Mouse (Mus musculus) frontal cortex, postnatal 14 days (tissue): ENCODE data around the gene Gm6034.
A peak's percentile ranks its signal among the peaks of the same experiment; 100 is the strongest.
"Not testable (repeated sequence)": the region's sequence is repeated elsewhere in the genome, so short reads cannot be mapped to it uniquely, and the experiment has no call there.

Experiments used
- DNase-seq, 2 experiments: peaks; one replicate each; pipeline ENCODE4 v3.0.0; 2022; ENCODE audit warnings: low spot score in 2 of 2

Gene Gm6034

DNA sequence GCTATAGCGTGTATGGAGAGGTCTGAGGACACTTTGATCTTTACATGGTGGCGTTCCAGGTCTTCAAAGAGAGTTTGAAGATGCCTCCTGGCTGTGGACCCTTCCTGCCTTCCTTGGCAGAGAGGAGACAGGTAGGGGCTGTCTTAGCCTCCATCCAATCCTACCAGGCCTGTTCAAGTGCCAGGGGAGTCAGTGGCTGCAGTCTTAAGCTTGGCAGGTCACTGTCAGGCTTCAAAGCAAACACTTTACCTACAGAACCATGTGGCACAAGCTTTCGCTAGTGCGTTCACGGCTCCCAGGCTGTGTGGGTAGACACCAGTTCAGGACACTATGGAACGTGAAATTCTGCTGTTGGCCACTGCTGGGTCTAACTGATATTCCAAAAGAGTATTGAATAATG is 19.8 kb upstream of the Gm6034 start:
- DNase-seq: no peak

DNA sequence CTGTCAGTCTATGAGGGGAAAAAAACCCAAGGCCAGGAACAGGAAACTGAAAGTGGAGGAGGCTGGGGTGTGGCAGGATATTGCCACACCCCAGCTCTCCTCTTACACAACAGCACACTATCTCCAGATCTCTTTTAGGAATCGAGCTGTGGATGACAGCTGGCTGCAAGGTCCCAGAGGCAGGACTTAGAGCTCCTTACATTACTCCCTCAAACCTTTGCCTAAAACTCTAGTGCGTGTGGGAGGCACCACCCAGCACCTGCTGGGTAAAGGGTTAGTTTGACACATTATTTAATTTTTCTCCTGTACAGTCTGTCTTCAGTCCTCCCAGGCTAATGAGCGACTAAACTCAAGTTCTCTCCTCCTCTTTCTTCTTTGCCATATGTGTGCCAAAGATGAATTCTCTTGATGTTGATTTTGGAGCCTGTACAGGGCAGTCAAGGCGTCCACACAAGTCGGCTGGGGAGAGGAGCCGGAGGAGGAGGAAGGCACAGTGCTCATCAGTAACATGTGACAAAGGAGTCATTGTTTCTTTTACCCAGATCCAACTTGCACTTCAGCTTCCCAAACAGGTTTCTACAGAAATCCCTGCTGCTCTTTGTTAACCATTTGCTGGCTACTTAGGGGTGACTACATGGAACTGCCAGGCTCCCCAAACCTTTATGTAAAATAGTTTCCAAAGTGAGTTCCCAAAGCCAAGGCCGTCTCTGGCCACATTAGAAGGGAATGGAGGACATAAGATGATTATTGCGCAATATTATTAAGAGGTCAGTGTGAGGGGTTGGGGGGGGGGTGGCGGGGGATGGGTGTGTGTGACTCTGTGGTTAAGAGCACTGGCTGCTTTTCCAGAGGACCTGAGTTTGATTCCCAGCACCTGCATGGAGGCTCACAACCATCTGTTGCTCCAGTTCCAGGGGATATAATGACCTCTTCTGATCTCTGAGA is 18.8 kb upstream of the Gm6034 start:
- DNase-seq: no peak

DNA sequence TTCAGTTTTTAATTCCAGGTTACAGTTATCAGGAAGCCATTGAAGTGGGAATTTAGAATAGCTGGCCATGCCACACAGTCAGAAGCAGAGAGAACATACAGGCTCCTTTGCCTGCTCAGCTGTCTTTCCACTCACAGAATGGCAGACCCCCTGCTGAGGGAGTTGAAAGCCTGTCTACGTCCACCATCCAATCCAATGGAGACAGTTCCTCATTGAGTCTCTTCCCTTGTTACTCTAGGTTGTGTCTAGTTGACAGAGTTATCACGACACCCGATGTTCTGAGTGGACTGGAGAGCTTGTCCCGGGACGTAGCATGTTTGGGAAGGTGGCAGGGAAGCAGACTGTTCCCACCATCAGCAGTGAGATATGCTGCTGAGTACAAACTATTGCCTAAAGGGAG is 17.6 kb upstream of the Gm6034 start:
- DNase-seq: no peak

DNA sequence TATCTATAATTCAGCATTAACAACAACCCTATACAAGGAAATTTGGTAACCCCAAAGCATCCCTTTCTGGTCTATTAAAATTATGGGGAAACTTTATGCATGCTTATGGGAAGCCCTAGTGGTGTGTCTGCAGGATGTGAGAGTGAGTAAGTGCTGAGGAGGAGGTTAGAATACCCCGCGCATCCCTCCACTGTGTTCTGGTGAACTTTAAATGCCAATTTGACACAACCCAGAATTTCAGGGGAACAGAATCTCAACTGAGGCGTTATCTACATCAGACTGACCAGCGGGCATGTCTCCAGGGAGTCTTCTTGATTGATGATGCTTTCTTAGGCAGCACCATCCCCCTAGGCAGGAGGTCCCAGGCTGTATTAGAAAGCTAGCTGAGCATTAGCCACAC is 16.9 kb upstream of the Gm6034 start:
- DNase-seq: no peak

DNA sequence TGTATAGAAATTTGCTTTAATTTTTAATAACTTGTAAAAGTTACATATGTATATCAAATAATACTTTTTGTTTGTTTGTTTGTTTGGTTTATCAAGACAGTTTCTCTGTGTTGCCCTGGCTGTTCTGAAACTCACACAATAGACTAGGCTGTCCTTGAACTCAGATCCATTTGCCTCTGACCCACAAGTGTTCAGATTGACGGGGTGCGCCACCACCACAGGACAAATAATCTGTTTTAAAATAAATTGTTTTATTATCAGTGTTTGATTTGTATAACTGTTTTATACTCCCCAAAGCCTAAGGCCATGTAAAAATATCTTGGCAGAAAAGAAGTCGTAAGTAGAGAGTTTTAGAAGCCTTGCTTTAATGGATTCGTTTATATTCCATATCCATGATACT is 15.1 kb upstream of the Gm6034 start:
- DNase-seq: no peak

DNA sequence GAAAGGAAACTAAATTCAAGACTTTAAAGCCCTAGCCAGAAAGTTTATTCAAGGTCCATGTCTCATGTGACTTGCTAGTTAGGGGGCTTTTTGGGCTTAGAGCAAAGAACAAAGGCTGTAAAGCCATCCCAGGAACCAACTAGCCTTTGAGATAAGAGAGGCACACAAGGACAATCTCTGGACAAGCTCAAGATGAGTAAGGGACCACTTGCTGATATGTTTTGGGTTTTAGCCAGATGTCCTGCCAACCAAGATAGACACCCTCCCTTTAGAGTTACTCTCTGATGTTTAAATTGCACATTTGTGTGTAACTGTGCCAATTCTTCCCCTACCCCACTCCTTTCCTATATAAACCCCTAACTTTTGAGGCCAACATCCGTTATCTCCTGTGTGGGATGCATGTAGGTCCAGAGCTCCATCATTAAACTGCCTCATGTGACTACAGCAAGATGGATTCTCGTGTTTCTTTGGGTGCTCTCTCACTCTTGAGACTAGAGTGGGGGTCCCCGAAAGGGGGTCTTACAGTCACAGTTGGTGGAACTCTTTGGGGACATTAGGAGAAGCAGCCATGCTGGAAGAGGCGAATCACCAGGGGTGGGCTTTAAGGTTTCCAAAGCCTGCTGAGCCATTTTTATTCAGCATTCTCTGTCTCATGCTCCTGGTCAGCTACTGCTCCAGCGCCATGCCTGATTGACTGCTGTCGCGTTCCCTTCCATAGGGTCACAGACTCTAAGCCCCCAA is 13.7 kb upstream of the Gm6034 start:
- no peak for DNase-seq

DNA sequence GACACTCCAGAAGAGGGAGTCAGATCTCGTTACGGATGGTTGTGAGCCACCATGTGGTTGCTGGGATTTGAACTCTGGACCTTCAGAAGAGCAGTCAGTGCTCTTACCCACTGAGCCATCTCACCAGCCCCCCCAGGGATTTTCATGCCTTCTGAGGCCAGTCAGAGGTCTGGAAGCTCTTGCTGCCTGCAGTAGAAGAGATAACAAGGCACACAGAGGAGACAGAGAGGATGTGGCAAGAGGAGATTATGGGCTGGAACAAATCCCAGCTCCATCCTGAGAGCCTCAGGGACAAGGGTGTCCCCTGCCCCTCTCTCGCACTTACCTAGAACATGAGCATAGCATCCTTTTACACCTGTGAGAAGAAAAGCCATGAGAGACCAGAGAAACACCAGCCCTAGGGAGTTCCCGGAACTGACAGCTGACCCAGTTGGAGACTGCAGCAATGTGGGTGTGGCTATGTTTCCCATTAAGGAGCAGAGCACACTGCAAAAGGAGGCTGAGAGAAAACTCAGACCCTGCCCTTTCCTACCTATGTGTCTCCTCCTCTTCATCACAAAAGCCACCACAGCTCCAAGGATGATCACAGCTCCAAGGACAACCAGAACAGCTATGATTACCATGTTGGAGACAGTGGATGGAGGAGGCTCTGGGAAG is 12.6 kb upstream of the Gm6034 start:
- not testable (repeated sequence) for DNase-seq

DNA sequence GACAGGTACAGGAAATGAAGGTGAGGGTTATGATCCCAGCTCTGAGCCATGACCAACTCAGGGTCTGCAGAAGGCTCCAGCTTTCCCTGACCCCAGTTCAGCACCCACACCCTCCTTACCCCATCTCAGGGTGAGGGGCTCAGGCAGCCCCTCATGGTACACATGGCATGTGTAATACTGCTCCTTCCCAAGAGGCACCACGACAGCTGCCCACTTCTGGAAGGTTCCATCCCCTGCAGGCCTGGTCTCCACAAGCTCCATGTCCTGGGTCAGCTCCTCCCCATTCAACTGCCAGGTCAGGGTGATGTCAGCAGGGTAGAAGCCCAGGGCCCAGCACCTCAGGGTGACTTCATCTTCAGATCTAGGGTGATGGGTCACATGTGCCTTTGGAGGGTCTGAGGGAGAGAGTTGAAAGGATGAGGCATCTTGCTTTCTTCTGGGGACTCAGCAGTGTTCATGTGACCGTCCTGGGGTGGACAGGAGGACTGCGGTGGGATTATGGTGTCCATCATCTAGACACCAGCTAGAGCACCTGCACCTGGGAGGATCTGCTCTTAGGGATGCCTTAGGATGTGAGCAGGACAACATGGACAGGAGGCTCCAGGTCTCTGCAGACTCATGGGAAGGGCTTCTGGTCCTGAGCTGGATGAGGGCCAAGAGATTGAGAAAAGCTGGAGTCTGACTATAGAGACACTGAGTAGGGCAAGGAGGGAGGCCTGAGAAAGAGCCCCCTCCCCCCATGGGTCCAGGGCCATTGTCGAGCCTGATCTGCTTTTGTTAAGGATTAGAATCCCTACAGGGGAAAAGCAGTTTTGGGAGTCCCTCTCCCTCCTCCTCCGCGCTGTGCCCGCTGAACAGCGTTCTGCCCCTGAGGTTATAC is 11.8 kb upstream of the Gm6034 start:
- DNase-seq: not testable (repeated sequence)

DNA sequence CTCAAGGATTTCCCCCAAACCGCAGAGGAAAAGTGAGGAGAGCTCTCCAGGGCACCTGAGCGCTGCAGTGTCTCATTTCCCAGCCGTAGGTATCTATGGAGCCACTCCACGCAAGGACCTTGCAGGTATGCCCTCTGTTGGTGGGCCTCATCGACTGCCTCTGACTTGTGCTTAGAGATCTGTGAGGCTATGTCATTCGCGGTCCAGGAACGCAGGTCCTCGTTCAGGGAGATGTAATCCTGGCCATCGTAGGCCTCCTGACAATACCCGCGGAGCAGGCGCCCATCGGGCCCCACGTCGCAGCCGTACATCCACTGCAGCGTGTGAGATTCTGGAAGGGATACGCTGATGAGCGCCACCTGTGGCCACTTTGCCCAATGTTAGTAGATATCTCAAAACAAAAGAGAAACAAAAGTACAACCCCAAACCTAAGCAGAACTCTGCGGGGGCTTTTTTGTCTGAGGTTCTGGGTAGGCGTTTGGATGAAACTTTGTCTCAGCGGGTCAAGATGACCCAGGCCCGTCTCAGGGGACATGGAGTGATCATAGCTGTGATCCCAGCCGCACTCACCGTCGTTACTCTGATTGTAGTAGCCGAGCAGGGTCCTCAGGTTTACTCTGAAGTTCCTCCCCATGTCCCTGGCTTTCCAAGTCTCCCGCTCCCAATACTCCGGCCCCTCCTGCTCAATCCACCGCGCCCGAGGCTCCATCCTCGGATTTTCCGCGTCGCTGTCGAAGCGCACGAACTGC is 11.0 kb upstream of the Gm6034 start:
- peak in 1 of 2 experiments; percentile 38 for DNase-seq

DNA sequence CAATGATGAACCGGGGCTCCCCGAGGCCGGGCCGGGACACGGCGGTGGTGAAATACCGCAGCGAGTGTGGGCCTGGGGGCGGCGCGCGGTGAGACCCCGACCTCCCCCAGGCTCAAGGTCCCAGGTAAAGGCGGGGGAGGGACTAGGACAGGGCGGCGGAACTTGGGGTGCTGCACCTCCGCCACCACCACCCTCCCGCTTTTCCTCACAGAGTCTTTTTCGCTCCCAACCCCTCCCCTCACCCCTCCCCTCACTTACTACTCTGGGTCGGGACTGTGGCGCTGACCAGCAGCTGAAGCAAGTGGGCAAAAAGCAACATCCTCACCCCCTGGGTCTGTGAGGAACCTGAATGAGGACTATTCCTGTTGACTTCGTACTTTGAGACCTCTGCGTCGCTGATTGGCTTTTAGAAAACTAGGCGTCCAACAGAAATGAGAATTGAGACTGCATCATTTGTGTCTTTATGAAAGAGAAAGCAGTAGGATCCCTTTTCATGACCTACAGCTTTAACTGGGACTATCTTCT is 10.3 kb upstream of the Gm6034 start, which contains the start of gene H2-T23:
Gene H2-T23 (minus strand): TSS at position 505 of the 525 bp plus-strand sequence.
- not testable (repeated sequence) for DNase-seq

DNA sequence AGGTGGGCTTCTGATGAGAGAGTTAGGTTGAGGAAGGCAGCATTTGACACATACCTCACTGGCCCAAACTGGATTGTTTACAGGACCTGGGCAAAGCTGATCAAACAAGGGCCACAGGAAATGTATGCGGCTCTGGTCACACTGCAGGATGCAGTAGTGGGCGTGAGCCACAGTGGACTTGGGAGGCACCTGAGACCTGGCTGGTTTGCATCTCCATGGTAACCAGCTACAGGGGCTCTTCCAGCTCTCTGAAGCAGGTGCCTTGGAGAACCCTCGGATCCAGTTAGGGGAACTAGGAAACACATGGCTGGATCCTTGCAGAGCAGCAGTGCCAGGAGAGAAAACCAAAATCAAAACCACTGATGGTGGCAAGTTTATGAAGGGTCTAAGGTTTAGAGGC is 8.2 kb upstream of the Gm6034 start:
- not testable (repeated sequence) for DNase-seq

DNA sequence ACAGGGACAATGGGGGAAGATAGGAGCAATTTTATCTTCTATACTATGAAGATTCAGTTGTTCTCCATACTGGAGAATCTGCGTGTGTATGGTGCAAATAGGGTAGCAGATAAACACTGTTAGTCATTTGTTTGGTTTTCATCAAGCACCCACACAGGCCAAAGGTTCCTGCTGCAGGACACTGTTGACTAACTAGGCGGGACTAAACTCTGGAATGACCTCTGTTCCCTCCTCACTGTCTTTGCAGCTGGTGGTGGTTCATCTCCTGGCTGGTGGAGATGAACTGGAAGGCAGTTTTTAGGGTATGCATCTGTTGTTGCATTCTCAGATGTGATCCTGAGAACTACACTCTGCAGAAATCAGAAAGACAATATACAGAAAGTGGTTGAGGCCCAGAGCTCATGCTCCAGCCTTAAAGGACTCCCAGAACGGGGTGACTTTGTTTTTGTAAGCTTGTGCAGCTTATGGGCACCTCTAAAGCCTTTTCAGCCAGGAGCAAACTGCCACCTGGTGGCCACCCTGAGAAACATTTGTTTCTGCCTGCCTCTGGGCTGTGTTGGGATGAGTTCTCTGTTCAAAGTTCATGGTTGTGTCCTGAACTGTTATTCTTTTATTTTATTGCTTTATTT is 7.6 kb upstream of the Gm6034 start:
- peak in 1 of 2 experiments; percentile 46 for DNase-seq

DNA sequence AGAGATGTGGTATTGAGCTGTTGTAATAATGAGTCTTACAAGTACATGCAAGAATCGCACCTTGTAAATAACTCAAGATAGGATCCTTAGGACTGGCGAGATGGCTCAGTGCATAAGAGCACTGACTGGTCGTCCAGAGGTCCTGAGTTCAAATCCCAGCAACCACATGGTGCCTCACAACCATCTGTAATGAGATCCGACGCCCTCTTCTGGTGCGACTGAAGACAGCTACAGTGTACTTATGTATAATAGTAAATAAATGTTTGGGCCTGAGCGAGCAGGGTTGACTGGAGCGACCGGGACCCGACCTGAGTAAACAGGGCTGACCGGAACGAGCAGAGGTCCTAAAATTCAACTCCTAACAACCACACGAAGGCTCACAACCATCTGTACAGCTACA is 6.6 kb upstream of the Gm6034 start:
- not testable (repeated sequence) for DNase-seq

DNA sequence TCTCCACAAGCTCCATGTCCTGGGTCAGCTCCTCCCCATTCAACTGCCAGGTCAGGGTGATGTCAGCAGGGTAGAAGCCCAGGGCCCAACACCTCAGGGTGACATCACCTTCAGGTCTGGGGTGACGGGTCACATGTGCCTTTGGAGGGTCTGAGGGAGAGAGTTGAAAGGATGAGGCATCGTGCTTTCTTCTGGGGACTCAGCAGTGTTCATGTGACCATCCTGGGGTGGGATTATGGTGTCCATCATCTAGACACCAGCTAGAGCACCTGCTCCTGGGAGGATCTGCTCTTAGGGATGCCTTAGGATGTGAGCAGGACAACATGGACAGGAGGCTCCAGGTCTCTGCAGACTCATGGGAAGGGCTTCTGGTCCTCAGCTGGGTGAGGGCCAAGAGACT is 2.2 kb upstream of the Gm6034 start:
- DNase-seq: not testable (repeated sequence)

DNA sequence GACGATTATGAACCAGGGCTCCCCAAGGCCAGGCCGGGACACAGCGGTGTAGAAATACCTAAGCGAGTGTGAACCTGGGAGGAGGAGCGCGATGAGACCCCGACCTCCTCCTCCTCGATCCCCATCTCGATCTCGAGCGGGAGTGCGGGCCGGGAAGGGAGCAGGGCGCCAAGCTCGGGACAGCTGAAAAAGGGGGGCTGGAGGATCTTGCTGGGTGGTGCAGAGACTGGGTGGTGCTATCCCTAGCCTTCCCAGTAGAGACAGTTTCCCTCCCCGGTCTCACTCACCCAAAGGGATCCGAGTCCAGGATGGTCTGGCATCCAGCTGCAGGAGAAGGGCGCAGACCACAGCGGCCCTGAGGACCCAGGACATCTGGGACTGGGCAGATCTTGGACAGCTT is 706 bp upstream of the Gm6034 start:
- DNase-seq: not testable (repeated sequence)

DNA sequence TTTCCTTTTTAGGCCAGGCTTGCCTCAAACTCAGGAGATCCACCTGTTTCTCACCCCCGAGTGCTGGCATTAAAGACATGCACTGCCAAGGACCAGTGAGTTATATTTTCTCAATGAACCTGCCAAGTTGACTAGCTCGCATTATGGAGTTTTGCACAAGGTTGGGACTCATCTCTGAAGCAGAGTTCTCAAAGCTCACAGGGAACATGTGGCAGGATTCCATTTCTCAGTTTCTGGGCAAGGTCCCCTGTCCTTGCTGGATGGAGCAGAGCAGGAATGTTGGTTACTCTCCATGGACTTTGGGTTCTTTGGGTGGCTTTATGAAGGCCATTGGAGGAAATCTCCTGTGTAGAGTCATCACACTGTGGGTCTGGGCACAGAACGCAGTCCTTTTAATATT is 525 bp downstream of the Gm6034 start:
- no peak for DNase-seq

DNA sequence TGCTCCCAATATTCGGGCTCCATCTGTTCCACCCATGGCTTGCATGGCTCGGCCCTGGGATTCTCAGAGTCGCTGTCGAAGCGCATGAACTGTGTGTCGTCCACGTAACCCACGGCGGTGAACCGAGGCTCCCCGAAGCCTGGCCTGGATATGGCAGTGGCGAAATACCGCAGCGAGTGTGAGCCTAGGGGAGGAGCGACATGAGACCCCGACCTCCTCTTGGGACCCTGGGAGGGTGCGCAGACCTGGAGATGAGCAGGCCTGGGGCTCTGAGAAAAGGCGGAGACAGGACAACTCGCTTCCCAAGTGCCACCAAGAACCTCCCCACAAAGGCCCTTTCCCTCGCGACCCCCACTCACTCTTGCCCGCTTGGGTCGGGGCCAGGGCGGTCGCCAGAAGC is 15.2 kb downstream of the Gm6034 start:
- DNase-seq: not testable (repeated sequence)

DNA sequence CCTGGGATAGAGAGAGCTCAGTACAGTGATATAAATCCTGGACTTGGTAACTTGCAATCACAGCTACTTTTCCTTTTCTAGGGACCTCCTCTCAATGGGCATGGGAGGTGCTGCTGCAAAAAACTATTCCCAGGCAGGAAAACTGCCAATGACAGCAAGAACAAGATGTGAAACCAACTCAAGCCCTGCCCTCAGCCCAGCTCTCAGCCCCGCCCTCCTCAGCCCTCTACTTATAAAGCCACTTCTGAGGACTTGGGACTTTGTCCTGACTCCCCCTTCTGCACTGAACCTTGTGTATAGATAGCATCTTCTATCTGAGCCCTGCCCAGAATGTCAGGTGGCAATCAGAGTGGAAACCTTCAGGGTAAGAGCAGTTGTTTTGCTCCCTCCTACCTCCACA is 15.6 kb downstream of the Gm6034 start, which contains the start of gene Gm11127:
Gene Gm11127 (minus strand): TSS at position 10 of the 400 bp plus-strand sequence.
- DNase-seq: not testable (repeated sequence)

DNA sequence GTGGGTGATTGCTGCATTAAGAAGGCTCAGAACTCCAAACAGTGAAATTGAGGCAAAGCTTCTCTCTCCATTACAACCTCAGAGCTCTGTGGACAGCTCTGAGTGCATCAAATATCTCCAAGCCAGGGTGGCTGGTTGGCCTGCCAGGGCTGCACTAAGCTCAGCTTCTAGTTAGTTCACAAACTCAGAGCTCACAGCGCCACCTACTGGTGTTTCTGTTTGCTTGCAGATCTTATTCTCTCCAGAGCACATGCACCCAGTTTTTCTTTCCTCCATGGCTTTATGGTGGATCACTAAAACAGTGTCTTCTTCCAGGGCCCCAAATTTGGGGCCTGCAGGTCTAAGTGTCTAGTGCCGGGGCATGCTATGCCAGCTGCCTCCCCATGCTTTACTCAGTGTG is 18.1 kb downstream of the Gm6034 start:
- DNase-seq: peak; percentile 48 to 81

DNA sequence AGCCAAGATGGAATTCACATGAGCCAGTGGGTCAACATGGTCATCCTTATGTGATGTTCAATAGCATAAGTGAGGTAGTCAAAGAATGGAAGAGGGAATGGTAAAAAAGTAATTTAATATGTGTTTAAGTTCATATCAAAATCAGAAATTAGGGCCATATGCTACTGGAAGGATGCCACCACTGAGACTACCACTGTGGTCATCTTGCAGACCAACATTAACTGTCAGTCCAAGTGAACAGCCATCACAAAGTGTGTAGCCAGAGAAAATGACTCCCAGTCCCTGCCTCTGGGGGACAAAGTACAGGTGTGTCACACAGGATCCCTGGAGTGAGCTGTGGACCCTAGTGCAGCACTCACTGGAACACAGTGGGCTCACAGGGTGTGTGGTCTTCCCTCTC is 39.1 kb downstream of the Gm6034 start:
- not testable (repeated sequence) for DNase-seq
